Mouse (Mus musculus): ENCODE measurements around the gene Rpa3. TPM values are rescaled to one million over a fixed set of nuclear protein-coding genes. Genes with fewer than 3 reads are reported as not detected.

The Rpa3 gene
- polyA plus RNA-seq (2014; fragmentation: Nextera tagmentation; extraction: Ambion mirVana): 133 and 137 TPM in 2 replicates

DNA sequence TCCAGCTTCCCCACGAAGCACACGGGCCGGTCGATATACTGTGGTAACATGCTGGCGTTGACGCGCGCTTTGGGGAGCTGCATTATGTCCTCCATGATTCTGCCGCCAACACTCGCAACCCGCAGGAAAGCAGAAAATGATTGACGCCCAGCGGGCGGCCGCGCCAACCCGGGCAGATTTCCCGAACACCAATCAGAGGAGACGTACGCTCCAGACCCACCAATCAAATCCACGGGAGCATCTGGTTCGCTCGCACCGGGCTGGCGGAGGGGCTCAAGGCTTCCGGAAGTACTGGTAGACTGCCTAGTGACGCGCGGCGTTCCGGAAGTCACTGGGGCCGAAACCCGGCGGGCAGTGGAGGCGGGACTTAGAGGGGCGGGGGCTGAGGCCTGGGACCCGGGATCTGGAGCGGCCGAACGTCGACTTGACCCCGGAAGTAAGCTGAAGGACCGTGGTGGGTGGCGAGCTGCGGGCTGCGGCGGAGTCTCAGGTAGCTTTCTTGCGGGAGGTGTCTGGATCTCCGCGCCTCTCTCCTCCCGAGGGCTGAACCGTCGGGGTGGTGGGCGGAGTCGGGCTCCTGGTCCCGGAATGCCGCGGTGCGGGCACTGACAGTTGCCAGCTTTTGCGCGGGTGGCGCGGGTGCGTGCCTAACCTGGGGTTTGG, at the start of gene Rpa3, which contains the start of the genes Umad1 and Gm45062:
Gene Rpa3, minus strand, starts transcription at position 170 of the 663 bp plus-strand sequence.
Gene Umad1, plus strand, starts transcription at position 285 of the 663 bp plus-strand sequence.
Gene Gm45062, plus strand, starts transcription at position 447 of the 663 bp plus-strand sequence.
- Histone ChIP-seq H3K4me2 (ENCODE audit: low read depth, low read length) (peak within 1 kb of the TSS; percentile 68), H3K9me3 (ENCODE audit: control insufficient read depth, low read length) (no peaks in the 10 kb centered on the region), H3K36me3 (ENCODE audit: control insufficient read depth, insufficient read depth, low read length) (peaks cover 7% of the 10 kb centered on the region), H3K4me1 (ENCODE audit: control insufficient read depth, insufficient read depth, low read length) (peaks cover 10% of the 10 kb centered on the region; the same call in 1 of the 2 replicates), H3K27ac (replicated peaks; ENCODE audit: low read depth, low read length) (peak within 1 kb of the TSS; percentile 77), H3K27me3 (replicated peaks; ENCODE audit: control insufficient read depth, insufficient read depth, low read length) (no peaks in the 10 kb centered on the region), H3K4me3 (ENCODE audit: low read depth, low read length) (peak within 1 kb of the TSS; percentile 85), H3K9ac (ENCODE audit: low read depth, low read length) (peak within 1 kb of the TSS; percentile 82)
- 0% methylated on average over 51 of the region's 64 CpGs for WGBS
- peak; percentile 100 for ATAC-seq (ENCODE audit: low read depth)
- peak; percentile 99 for DNase-seq (ENCODE audit: low spot score)

DNA sequence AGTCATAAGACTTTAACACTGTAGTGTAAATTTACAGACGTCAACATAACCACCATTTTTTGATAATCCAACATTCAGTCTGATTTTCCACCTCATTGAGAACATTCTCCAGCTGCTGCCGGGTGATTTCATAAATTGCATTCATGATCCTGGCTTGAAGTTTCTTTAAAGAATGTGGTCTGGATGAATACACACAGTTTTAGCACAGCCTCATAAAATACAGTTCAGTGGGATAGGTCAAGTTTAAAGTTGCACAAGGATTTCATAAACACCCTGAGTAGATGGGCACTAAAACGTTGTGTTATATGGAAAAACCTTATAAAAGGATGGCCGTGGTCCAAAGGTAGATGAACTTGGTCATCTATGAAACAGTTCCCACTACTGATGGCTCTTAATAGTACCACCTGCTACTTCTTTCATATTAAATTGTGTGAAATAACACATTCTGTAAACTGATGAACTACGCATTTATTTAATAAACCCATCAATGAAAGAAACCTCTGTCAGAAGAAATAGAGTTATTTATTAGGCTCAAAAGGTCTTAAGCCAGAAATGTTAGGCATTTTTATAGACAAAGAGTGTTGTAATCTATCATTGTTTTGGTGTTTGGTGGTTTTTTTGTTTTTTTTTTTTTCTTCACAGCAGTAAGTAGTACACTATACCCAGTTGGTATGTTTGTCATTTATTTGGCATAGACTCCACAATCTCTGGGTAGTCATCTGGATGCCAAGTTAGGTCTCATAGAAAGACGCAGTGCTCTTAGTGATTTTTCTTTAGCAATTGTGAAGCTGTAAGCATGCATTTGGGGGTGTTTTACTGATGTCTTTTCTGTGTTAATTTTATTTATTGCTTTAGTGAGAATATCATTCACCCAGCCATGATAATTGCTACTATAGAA, 49.2 kb upstream of the Rpa3 start:
- Histone ChIP-seq H3K9me3 (ENCODE audit: control insufficient read depth, low read length) (no peaks in the 10 kb centered on the region), H3K36me3 (ENCODE audit: control insufficient read depth, insufficient read depth, low read length) (no peaks in the 10 kb centered on the region), H3K4me3 (ENCODE audit: low read depth, low read length) (no peak overlapping the region), H3K27ac (replicated peaks; ENCODE audit: low read depth, low read length) (no peak overlapping the region), H3K27me3 (replicated peaks; ENCODE audit: control insufficient read depth, insufficient read depth, low read length) (no peaks in the 10 kb centered on the region), H3K9ac (ENCODE audit: low read depth, low read length) (no peak overlapping the region), H3K4me1 (ENCODE audit: control insufficient read depth, insufficient read depth, low read length) (no peaks in the 10 kb centered on the region), H3K4me2 (ENCODE audit: low read depth, low read length) (no peak overlapping the region)
- 74% methylated on average over 6 of the region's 6 CpGs for WGBS
- ATAC-seq (ENCODE audit: low read depth): no peak
- DNase-seq (ENCODE audit: low spot score): peak; percentile 39

DNA sequence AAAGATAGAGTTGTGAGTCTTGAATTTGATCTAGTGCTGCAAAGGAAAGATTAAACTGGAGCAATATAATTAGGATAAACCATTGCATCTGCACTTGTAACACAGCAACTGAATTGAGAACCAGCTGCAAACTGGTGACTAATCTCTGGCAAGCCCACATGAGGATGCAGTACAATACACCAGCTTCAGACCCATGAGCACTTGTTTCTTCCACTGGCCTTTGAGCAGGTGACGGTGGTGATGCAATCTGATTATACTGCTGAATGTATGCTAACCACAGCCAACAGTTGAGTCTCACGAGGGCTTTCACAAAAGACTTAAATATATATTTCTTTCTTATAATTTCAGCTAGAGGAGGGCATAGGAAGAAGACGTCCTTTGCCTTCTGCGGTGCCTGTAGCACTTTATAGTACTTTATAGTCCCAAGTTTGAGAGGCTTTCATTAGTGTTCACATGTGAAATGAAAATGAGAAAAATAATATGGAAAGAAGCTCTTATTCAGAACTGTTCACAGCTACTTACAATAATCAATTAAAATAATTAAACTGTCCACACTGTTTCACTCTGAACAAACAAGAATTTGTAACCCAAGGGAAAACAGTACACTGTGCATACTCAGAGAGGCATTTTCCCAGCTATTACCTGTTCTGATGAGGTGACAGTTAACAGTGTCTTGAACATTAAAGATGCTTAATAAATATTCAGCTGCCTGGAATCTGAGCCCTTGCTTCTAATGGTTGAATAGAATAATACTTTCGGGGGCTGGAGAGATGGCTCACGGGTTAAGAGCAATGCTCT, 40.3 kb upstream of the Rpa3 start:
- Histone ChIP-seq H3K36me3 (ENCODE audit: control insufficient read depth, insufficient read depth, low read length) (no peaks in the 10 kb centered on the region), H3K4me1 (ENCODE audit: control insufficient read depth, insufficient read depth, low read length) (no peaks in the 10 kb centered on the region), H3K9me3 (ENCODE audit: control insufficient read depth, low read length) (no peaks in the 10 kb centered on the region), H3K27me3 (replicated peaks; ENCODE audit: control insufficient read depth, insufficient read depth, low read length) (no peaks in the 10 kb centered on the region), H3K9ac (ENCODE audit: low read depth, low read length) (no peak overlapping the region), H3K4me2 (ENCODE audit: low read depth, low read length) (no peak overlapping the region), H3K4me3 (ENCODE audit: low read depth, low read length) (no peak overlapping the region), H3K27ac (replicated peaks; ENCODE audit: low read depth, low read length) (no peak overlapping the region)
- DNase-seq (ENCODE audit: low spot score) (peak; percentile 31), ATAC-seq (ENCODE audit: low read depth) (peak; percentile 57; the same call in 1 of the 2 replicates)
- 84% methylated on average over 6 of the region's 6 CpGs for WGBS

DNA sequence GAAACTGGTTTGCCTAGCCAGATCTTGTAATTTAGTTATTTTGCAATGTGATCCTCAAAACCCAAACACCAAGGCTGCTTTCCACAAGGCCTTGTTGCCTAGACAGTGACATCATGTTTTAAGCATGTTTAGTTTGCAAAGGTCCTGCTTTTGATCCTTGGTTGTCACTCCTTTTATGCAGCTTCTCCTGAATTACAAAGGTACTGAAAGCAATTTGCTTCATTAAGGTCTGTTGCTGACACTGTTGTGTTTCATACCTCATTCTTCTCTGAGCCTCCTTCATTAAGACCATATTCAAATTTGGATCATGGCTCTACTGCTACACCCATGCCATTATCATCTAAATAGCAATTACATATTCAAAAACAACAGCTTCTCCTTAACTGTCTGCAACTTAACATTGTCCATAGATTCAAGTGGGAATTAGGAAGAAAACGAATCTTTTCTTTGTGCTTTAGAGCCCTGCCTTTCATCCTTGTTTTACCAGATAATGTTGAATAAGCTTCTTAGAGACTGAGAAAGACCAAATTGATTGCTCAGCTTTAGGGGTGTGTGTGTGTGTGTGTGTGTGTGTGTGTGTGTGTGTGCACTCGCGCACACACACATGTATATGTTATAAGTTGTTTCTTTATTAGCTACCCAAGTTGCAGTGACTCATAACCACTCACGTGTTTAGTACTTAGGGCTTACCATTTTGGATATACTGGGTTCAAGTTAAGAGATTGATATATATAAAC, 35.2 kb upstream of the Rpa3 start:
- no peaks in the 10 kb centered on the region for H3K36me3 ChIP-seq (ENCODE audit: control insufficient read depth, insufficient read depth, low read length)
- DNase-seq (ENCODE audit: low spot score) (peak; percentile 58), ATAC-seq (ENCODE audit: low read depth) (no peak)
- no peak overlapping the region for H3K4me2 ChIP-seq (ENCODE audit: low read depth, low read length)
- H3K9ac ChIP-seq (ENCODE audit: low read depth, low read length): no peak overlapping the region
- H3K27ac ChIP-seq (replicated peaks; ENCODE audit: low read depth, low read length): no peak overlapping the region
- H3K27me3 ChIP-seq (replicated peaks; ENCODE audit: control insufficient read depth, insufficient read depth, low read length): no peaks in the 10 kb centered on the region
- 0 out of 2 replicates have a peak, but pooled peaks cover 2% of the 10 kb centered on the region for H3K4me1 ChIP-seq (ENCODE audit: control insufficient read depth, insufficient read depth, low read length)
- 74% methylated on average over 4 of the region's 4 CpGs for WGBS
- no peaks in the 10 kb centered on the region for H3K9me3 ChIP-seq (ENCODE audit: control insufficient read depth, low read length)
- H3K4me3 ChIP-seq (ENCODE audit: low read depth, low read length): no peak overlapping the region

GRCm38 (mm10) chr6:8288755-8289580, 30.0 kb upstream of the Rpa3 start:
- no peak overlapping the region for H3K4me2 ChIP-seq (ENCODE audit: low read depth, low read length)
- no peak overlapping the region for H3K9ac ChIP-seq (ENCODE audit: low read depth, low read length)
- no peak overlapping the region for H3K27ac ChIP-seq (replicated peaks; ENCODE audit: low read depth, low read length)
- no peaks in the 10 kb centered on the region for H3K27me3 ChIP-seq (replicated peaks; ENCODE audit: control insufficient read depth, insufficient read depth, low read length)
- H3K4me3 ChIP-seq (ENCODE audit: low read depth, low read length): no peak overlapping the region
- ATAC-seq (ENCODE audit: low read depth) (no peak), DNase-seq (ENCODE audit: low spot score) (no peak)
- WGBS: 59% methylated on average over 4 of the region's 4 CpGs
- no peaks in the 10 kb centered on the region for H3K36me3 ChIP-seq (ENCODE audit: control insufficient read depth, insufficient read depth, low read length)
- no peaks in the 10 kb centered on the region for H3K9me3 ChIP-seq (ENCODE audit: control insufficient read depth, low read length)
- H3K4me1 ChIP-seq (ENCODE audit: control insufficient read depth, insufficient read depth, low read length): peaks cover 4% of the 10 kb centered on the region; the same call in 1 of the 2 replicates

- no peak overlapping the region for H3K4me3 ChIP-seq (ENCODE audit: low read depth, low read length)
- ATAC-seq (ENCODE audit: low read depth): no peak
- H3K4me1 ChIP-seq (ENCODE audit: control insufficient read depth, insufficient read depth, low read length): peaks cover 4% of the 10 kb centered on the region; the same call in 1 of the 2 replicates
- no peaks in the 10 kb centered on the region for H3K27me3 ChIP-seq (replicated peaks; ENCODE audit: control insufficient read depth, insufficient read depth, low read length)
- WGBS: 88% methylated on average over 3 of the region's 3 CpGs
- H3K9me3 ChIP-seq (ENCODE audit: control insufficient read depth, low read length): no peaks in the 10 kb centered on the region
- DNase-seq (ENCODE audit: low spot score): no peak
- no peak overlapping the region for H3K4me2 ChIP-seq (ENCODE audit: low read depth, low read length)
- no peaks in the 10 kb centered on the region for H3K36me3 ChIP-seq (ENCODE audit: control insufficient read depth, insufficient read depth, low read length)
- no peak overlapping the region for H3K27ac ChIP-seq (replicated peaks; ENCODE audit: low read depth, low read length)
- H3K9ac ChIP-seq (ENCODE audit: low read depth, low read length): no peak overlapping the region
Measured at GRCm38 (mm10) chr6:8286146-8286545, 27.2 kb upstream of the Rpa3 start.

GRCm38 (mm10) chr6:8285401-8285960, 26.5 kb upstream of the Rpa3 start:
- H3K9ac ChIP-seq (ENCODE audit: low read depth, low read length): no peak overlapping the region
- no peaks in the 10 kb centered on the region for H3K9me3 ChIP-seq (ENCODE audit: control insufficient read depth, low read length)
- DNase-seq (ENCODE audit: low spot score) (peak; percentile 67), ATAC-seq (ENCODE audit: low read depth) (no peak)
- no peaks in the 10 kb centered on the region for H3K27me3 ChIP-seq (replicated peaks; ENCODE audit: control insufficient read depth, insufficient read depth, low read length)
- H3K4me3 ChIP-seq (ENCODE audit: low read depth, low read length): no peak overlapping the region
- H3K4me2 ChIP-seq (ENCODE audit: low read depth, low read length): no peak overlapping the region
- WGBS: 47% methylated on average over 3 of the region's 3 CpGs
- H3K27ac ChIP-seq (replicated peaks; ENCODE audit: low read depth, low read length): no peak overlapping the region
- H3K4me1 ChIP-seq (ENCODE audit: control insufficient read depth, insufficient read depth, low read length): peaks cover 4% of the 10 kb centered on the region; the same call in 1 of the 2 replicates
- no peaks in the 10 kb centered on the region for H3K36me3 ChIP-seq (ENCODE audit: control insufficient read depth, insufficient read depth, low read length)

Measured in embryonic facial prominence, embryonic 14.5 days (tissue).